ENCODE assay signal across 8 mouse cellular contexts in genomic region chr1:151250529-151251193, GRCm38 (mm10). TPM values are rescaled to one million over a fixed set of nuclear protein-coding genes. Genes with fewer than 3 reads are reported as not detected.
DNase-seq lines count a peak whose midpoint lies in the region; ATAC-seq and TF ChIP-seq lines count a peak whose summit lies in the region.

No protein-coding gene starts in this region.

- ATAC-seq in forebrain, postnatal 0 days, result peak; percentile 75
- no peak for ATAC-seq in forebrain, embryonic 16.5 days
- ATAC-seq in heart, embryonic 14.5 days (ENCODE audit: insufficient number of reproducible peaks, insufficient read depth, low FRiP score, low read depth), result no peak
- ATAC-seq in kidney, postnatal 0 days (replicated peaks; ENCODE audit: low FRiP score, low read depth), result peak; percentile 76
- peak; percentile 40; the same call in 1 of the 2 replicates for ATAC-seq in liver, embryonic 12.5 days

- no peaks in the 10 kb centered on the region for H3K9me3 ChIP-seq in forebrain, postnatal 0 days (ENCODE audit: low read length)
- H3K9me3 ChIP-seq in forebrain, embryonic 16.5 days (ENCODE audit: control insufficient read depth, low read length), result no peaks in the 10 kb centered on the region
- H3K9me3 ChIP-seq in heart, embryonic 14.5 days (ENCODE audit: control insufficient read depth, low read length), result no peaks in the 10 kb centered on the region
- H3K9me3 ChIP-seq in kidney, postnatal 0 days (replicated peaks; ENCODE audit: low read length), result no peaks in the 10 kb centered on the region
- H3K9me3 ChIP-seq in liver, embryonic 12.5 days (replicated peaks), result no peaks in the 10 kb centered on the region

- H3K4me3 ChIP-seq in forebrain, postnatal 0 days (ENCODE audit: low read depth, low read length), result no peak overlapping the region
- H3K4me3 ChIP-seq in forebrain, embryonic 16.5 days (replicated peaks; ENCODE audit: low read length), result no peak overlapping the region
- no peak overlapping the region for H3K4me3 ChIP-seq in heart, embryonic 14.5 days (ENCODE audit: control insufficient read depth in 1 of 2, insufficient read depth in 1 of 2, low read depth in 1 of 2, low read length in 2 of 2)
- H3K4me3 ChIP-seq in kidney, postnatal 0 days (replicated peaks; ENCODE audit: low read depth, low read length), result 0 out of 2 replicates have a peak overlapping the region, but pooled peaks have one; percentile 7
- no peak overlapping the region for H3K4me3 ChIP-seq in liver, embryonic 12.5 days
- peak overlapping the region; percentile 22 for H3K4me3 ChIP-seq in myocyte

- H3K4me1 ChIP-seq in forebrain, postnatal 0 days (ENCODE audit: insufficient read depth), result no peaks in the 10 kb centered on the region
- H3K4me1 ChIP-seq in forebrain, embryonic 16.5 days (replicated peaks; ENCODE audit: control insufficient read depth, insufficient read depth, low read length), result no peaks in the 10 kb centered on the region
- H3K4me1 ChIP-seq in heart, embryonic 14.5 days (ENCODE audit: control insufficient read depth in 2 of 2, insufficient read depth in 2 of 2, low read length in 2 of 2), result peaks cover 7 to 8% of the 10 kb centered on the region in 2 experiments; a peak in 2 of 4 replicates
- H3K4me1 ChIP-seq in kidney, postnatal 0 days (replicated peaks; ENCODE audit: insufficient read depth, low read length), result peaks cover 7% of the 10 kb centered on the region; the same call in 1 of the 2 replicates
- H3K4me1 ChIP-seq in liver, embryonic 12.5 days, result peaks cover 16% of the 10 kb centered on the region; the same call in 1 of the 2 replicates

- 63% methylated on average over 18 of the region's 18 CpGs for WGBS in forebrain, postnatal 0 days
- 70% methylated on average over 18 of the region's 18 CpGs for WGBS in forebrain, embryonic 16.5 days
- 49% methylated on average over 18 of the region's 18 CpGs for WGBS in heart, embryonic 14.5 days
- WGBS in kidney, postnatal 0 days, result 37% methylated on average over 18 of the region's 18 CpGs
- 39% methylated on average over 18 of the region's 18 CpGs for WGBS in liver, embryonic 12.5 days (ENCODE audit: insufficient replicate concordance)

- no peaks in the 10 kb centered on the region for H3K36me3 ChIP-seq in forebrain, postnatal 0 days (ENCODE audit: insufficient read depth)
- H3K36me3 ChIP-seq in forebrain, embryonic 16.5 days (ENCODE audit: control insufficient read depth, insufficient read depth), result no peaks in the 10 kb centered on the region
- H3K36me3 ChIP-seq in heart, embryonic 14.5 days (ENCODE audit: control insufficient read depth, insufficient read depth, low read length), result no peaks in the 10 kb centered on the region
- no peaks in the 10 kb centered on the region for H3K36me3 ChIP-seq in kidney, postnatal 0 days (ENCODE audit: insufficient read depth, low read length)
- H3K36me3 ChIP-seq in liver, embryonic 12.5 days, result no peaks in the 10 kb centered on the region
- peaks cover 14% of the 10 kb centered on the region for H3K36me3 ChIP-seq in myocyte (ENCODE audit: control insufficient read depth, insufficient read depth)

- no peak for TF ChIP-seq CTCF in forebrain, postnatal 0 days (IDR thresholded peaks at IDR 0.05; ENCODE audit: low read depth)
- no peak for TF ChIP-seq CTCF in kidney, postnatal 0 days (IDR thresholded peaks at IDR 0.05; ENCODE audit: low read depth)

- H3K4me2 ChIP-seq in forebrain, postnatal 0 days (ENCODE audit: low read depth), result no peak overlapping the region
- H3K4me2 ChIP-seq in forebrain, embryonic 16.5 days (ENCODE audit: low read length), result no peak overlapping the region
- peak overlapping the region; percentile 47 for H3K4me2 ChIP-seq in heart, embryonic 14.5 days (ENCODE audit: low read length)
- peak overlapping the region; percentile 47 for H3K4me2 ChIP-seq in kidney, postnatal 0 days (ENCODE audit: low read length)
- peak overlapping the region; percentile 45 for H3K4me2 ChIP-seq in liver, embryonic 12.5 days
- H3K4me2 ChIP-seq in myocyte (ENCODE audit: low read depth), result peak overlapping the region; percentile 67

- no peak overlapping the region for H3K27ac ChIP-seq in forebrain, postnatal 0 days (ENCODE audit: low read depth, low read length)
- no peak overlapping the region for H3K27ac ChIP-seq in forebrain, embryonic 16.5 days (ENCODE audit: low read length)
- H3K27ac ChIP-seq in heart, embryonic 14.5 days (replicated peaks in 1 of 2; ENCODE audit: control insufficient read depth in 1 of 2, insufficient read depth in 1 of 2, low read depth in 2 of 2, low read length in 2 of 2), result no peak overlapping the region; a peak in 2 of 4 replicates
- H3K27ac ChIP-seq in kidney, postnatal 0 days, result no peak overlapping the region
- no peak overlapping the region for H3K27ac ChIP-seq in liver, embryonic 12.5 days

- no peak overlapping the region for H3K9ac ChIP-seq in forebrain, postnatal 0 days
- H3K9ac ChIP-seq in forebrain, embryonic 16.5 days (replicated peaks; ENCODE audit: low read depth, low read length), result no peak overlapping the region
- peak overlapping the region; percentile 41; the same call in 1 of the 2 replicates for H3K9ac ChIP-seq in heart, embryonic 14.5 days (ENCODE audit: low read length)
- no peak overlapping the region for H3K9ac ChIP-seq in kidney, postnatal 0 days (ENCODE audit: low read depth, low read length)
- H3K9ac ChIP-seq in liver, embryonic 12.5 days, result no peak overlapping the region

- no peak for TF ChIP-seq POLR2A in myocyte (IDR thresholded peaks at IDR 0.05; ENCODE audit: insufficient read length, low read depth)

- H3ac ChIP-seq in myocyte (ENCODE audit: control insufficient read depth, insufficient read length), result no peak overlapping the region

- no peaks in the 10 kb centered on the region for H3K27me3 ChIP-seq in forebrain, postnatal 0 days (ENCODE audit: insufficient read depth, low read length)
- H3K27me3 ChIP-seq in forebrain, embryonic 16.5 days (replicated peaks; ENCODE audit: control insufficient read depth, insufficient read depth, low read length), result no peaks in the 10 kb centered on the region
- no peaks in the 10 kb centered on the region for H3K27me3 ChIP-seq in heart, embryonic 14.5 days (ENCODE audit: control insufficient read depth, insufficient read depth, low read length)
- H3K27me3 ChIP-seq in kidney, postnatal 0 days (ENCODE audit: insufficient read depth, low read length), result no peaks in the 10 kb centered on the region
- H3K27me3 ChIP-seq in liver, embryonic 12.5 days (replicated peaks), result 0 out of 2 replicates have a peak, but pooled peaks cover 5% of the 10 kb centered on the region
- H3K27me3 ChIP-seq in myocyte (ENCODE audit: control insufficient read depth, insufficient read depth, insufficient read length), result no peaks in the 10 kb centered on the region

- H3K79me2 ChIP-seq in myocyte (ENCODE audit: control insufficient read depth, insufficient read depth), result peaks cover 16% of the 10 kb centered on the region

- DNase-seq in forebrain, postnatal 0 days, result peak; percentile 11
- DNase-seq in embryo, embryonic 10.5 days (ENCODE audit: low spot score), result peak; percentile 20
- DNase-seq in kidney, postnatal 0 days (ENCODE audit: low spot score), result peak; percentile 75
- DNase-seq in thymus, postnatal 14 days, result peak; percentile 49

TF ChIP-seq in myocyte, 11 proteins besides CTCF, POLR2A, EP300 and RAD21 (continues in another document):
- TF ChIP-seq MAX (IDR thresholded peaks at IDR 0.05; ENCODE audit: low read depth) (peak; percentile 43), REST (IDR thresholded peaks at IDR 0.05; ENCODE audit: insufficient read depth, insufficient read length) (no peak), TCF12 (IDR thresholded peaks at IDR 0.05; ENCODE audit: insufficient read depth, poor library complexity, severe bottlenecking) (peak; percentile 99)

RNA-seq across cellular contexts. Expression of gene Gm47996, which starts 40.7 kb away (rescaled TPM):
- not detected in 2 replicates for total RNA-seq in forebrain, postnatal 0 days (2014; rRNA removed)
- polyA plus RNA-seq in forebrain, postnatal 0 days (2015; fragmentation: Nextera tagmentation; extraction: Ambion mirVana), result not detected in 2 replicates
- not detected in 2 replicates for polyA plus RNA-seq in forebrain, embryonic 16.5 days (2015; fragmentation: Nextera tagmentation; extraction: Ambion mirVana)
- polyA plus RNA-seq in heart, embryonic 14.5 days (2014; fragmentation: Nextera tagmentation; extraction: Ambion mirVana), result not detected in 2 replicates
- polyA plus RNA-seq in kidney, postnatal 0 days (2015; fragmentation: Nextera tagmentation; extraction: Ambion mirVana), result 0.28 and 0.41 TPM in 2 replicates
- 0.35 and 0.83 TPM in 2 replicates for polyA plus RNA-seq in liver, embryonic 12.5 days (2016; fragmentation: Nextera tagmentation; extraction: Ambion mirVana)
- polyA plus RNA-seq in myocyte (2012; fragmentation: generic; extraction: Trizol), result 0.14 TPM

RNA-seq across cellular contexts. Expression of gene 3110040M04Rik, which starts 46.7 kb away (rescaled TPM):
- total RNA-seq in forebrain, postnatal 0 days (2014; rRNA removed), result not detected in 2 replicates
- polyA plus RNA-seq in forebrain, postnatal 0 days (2015; fragmentation: Nextera tagmentation; extraction: Ambion mirVana), result not detected in 2 replicates
- polyA plus RNA-seq in forebrain, embryonic 16.5 days (2015; fragmentation: Nextera tagmentation; extraction: Ambion mirVana), result not detected in 2 replicates
- polyA plus RNA-seq in heart, embryonic 14.5 days (2014; fragmentation: Nextera tagmentation; extraction: Ambion mirVana), result not detected in 2 replicates
- 0.92 and 1.1 TPM in 2 replicates for polyA plus RNA-seq in kidney, postnatal 0 days (2015; fragmentation: Nextera tagmentation; extraction: Ambion mirVana)
- 1.3 and 1.6 TPM in 2 replicates for polyA plus RNA-seq in liver, embryonic 12.5 days (2016; fragmentation: Nextera tagmentation; extraction: Ambion mirVana)
- polyA plus RNA-seq in myocyte (2012; fragmentation: generic; extraction: Trizol), result 0.30 TPM

RNA-seq across cellular contexts. Expression of gene Gm47995, which starts 52.4 kb away (rescaled TPM):
- total RNA-seq in forebrain, postnatal 0 days (2014; rRNA removed), result not detected in 2 replicates
- not detected in 2 replicates for polyA plus RNA-seq in forebrain, postnatal 0 days (2015; fragmentation: Nextera tagmentation; extraction: Ambion mirVana)
- not detected in 2 replicates for polyA plus RNA-seq in forebrain, embryonic 16.5 days (2015; fragmentation: Nextera tagmentation; extraction: Ambion mirVana)
- polyA plus RNA-seq in heart, embryonic 14.5 days (2014; fragmentation: Nextera tagmentation; extraction: Ambion mirVana), result not detected in 2 replicates
- 0.29 and 0.32 TPM in 2 replicates for polyA plus RNA-seq in kidney, postnatal 0 days (2015; fragmentation: Nextera tagmentation; extraction: Ambion mirVana)
- 0.85 and 1.1 TPM in 2 replicates for polyA plus RNA-seq in liver, embryonic 12.5 days (2016; fragmentation: Nextera tagmentation; extraction: Ambion mirVana)
- 0.23 TPM for polyA plus RNA-seq in myocyte (2012; fragmentation: generic; extraction: Trizol)

RNA-seq across cellular contexts. Expression of gene Gm8947, which starts 58.5 kb away (rescaled TPM):
- not detected in 2 replicates for total RNA-seq in forebrain, postnatal 0 days (2014; rRNA removed)
- polyA plus RNA-seq in forebrain, postnatal 0 days (2015; fragmentation: Nextera tagmentation; extraction: Ambion mirVana), result not detected in 2 replicates
- polyA plus RNA-seq in forebrain, embryonic 16.5 days (2015; fragmentation: Nextera tagmentation; extraction: Ambion mirVana), result not detected in 2 replicates
- not detected in 2 replicates for polyA plus RNA-seq in heart, embryonic 14.5 days (2014; fragmentation: Nextera tagmentation; extraction: Ambion mirVana)
- polyA plus RNA-seq in kidney, postnatal 0 days (2015; fragmentation: Nextera tagmentation; extraction: Ambion mirVana), result 0.61 and 0.80 TPM in 2 replicates
- polyA plus RNA-seq in liver, embryonic 12.5 days (2016; fragmentation: Nextera tagmentation; extraction: Ambion mirVana), result 1.2 and 1.7 TPM in 2 replicates
- 0.13 TPM for polyA plus RNA-seq in myocyte (2012; fragmentation: generic; extraction: Trizol)

Comparison
In these comparisons a context has a peak if more than half of its experiments do, and no peak if none do; other contexts are left out.
1. ATAC-seq: peak in forebrain, postnatal 0 days (single experiment), kidney, postnatal 0 days (single experiment) and liver, embryonic 12.5 days (single experiment); none in forebrain, embryonic 16.5 days (single experiment) and heart, embryonic 14.5 days (single experiment).
2. DNase-seq: peak in every context shown above with its lines; median percentile 75 in kidney, postnatal 0 days; 49 in thymus, postnatal 14 days; 20 in embryo, embryonic 10.5 days; 11 in forebrain, postnatal 0 days.
3. H3K4me2 ChIP-seq: peak in heart, embryonic 14.5 days (single experiment), kidney, postnatal 0 days (single experiment), liver, embryonic 12.5 days (single experiment) and myocyte (single experiment); none in forebrain, postnatal 0 days (single experiment) and forebrain, embryonic 16.5 days (single experiment).
4. H3K4me3 ChIP-seq: peak in kidney, postnatal 0 days (single experiment) and myocyte (single experiment); none in forebrain, postnatal 0 days (single experiment), forebrain, embryonic 16.5 days (single experiment), heart, embryonic 14.5 days (0 of 2) and liver, embryonic 12.5 days (single experiment).